Mouse (Mus musculus) MEL (cell line): ENCODE measurements around the gene Plcb4.

Source experiments
- GABPA ChIP-seq: IDR thresholded peaks from 2 replicates; pipeline ENCODE4 v1.6.1; 2012; ENCODE audit warnings: low read depth, mild to moderate bottlenecking, inconsistent platforms, low read length, improper control_type of control experiment, moderate library complexity
- GATA1 ChIP-seq: IDR thresholded peaks from 2 replicates; pipeline ENCODE4 v1.6.1; 2011; ENCODE audit warnings: low read depth, low read length, improper control_type of control experiment
- MAFK ChIP-seq: IDR thresholded peaks from 2 replicates; pipeline ENCODE4 v1.6.1; 2011; ENCODE audit warnings: low read depth, mild to moderate bottlenecking, low read length, improper control_type of control experiment, borderline replicate concordance
- MAZ ChIP-seq: IDR thresholded peaks from 2 replicates; pipeline ENCODE4 v1.6.1; 2012; ENCODE audit warnings: low read depth, mild to moderate bottlenecking, inconsistent platforms, low read length, improper control_type of control experiment
- POLR2A ChIP-seq, 2 experiments: IDR thresholded peaks; 2 replicates each; pipeline ENCODE4 v1.6.1; 2011 to 2012; ENCODE audit warnings: low read length in 2 of 2, mild to moderate bottlenecking in 2 of 2, control low read depth in 1 of 2, improper control_type of control experiment in 1 of 2, low read depth in 1 of 2, moderate library complexity in 1 of 2; ENCODE audit not compliant: control insufficient read depth in 1 of 2, insufficient read depth in 1 of 2, poor library complexity in 1 of 2
- RCOR1 ChIP-seq: IDR thresholded peaks from 2 replicates; pipeline ENCODE4 v1.6.1; 2012; ENCODE audit warnings: low read depth, mild to moderate bottlenecking, inconsistent platforms, low read length, improper control_type of control experiment

DNA sequence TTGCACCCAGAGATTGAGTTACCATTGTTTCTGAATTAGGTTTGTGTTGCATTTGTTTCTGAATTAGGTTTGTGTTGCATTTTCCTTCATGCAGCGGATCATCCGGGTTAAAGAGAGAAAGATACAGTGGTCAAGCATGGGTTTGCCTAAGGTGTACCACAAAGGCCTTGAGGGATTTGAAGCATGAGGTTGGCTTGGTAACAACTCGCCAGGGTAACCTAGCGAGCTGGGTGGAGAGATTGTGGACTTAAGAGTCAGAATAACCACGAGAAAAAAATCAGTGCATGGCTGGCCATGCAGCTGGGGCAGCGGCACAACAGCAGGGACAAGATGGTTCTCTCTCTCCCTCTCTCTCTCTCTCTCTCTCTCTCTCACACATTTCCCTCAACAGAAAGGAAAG lies 12.2 kb upstream of the Plcb4 start:
- TF ChIP-seq MAZ (no peak), GABPA (no peak), GATA1 (no peak), RCOR1 (no peak), POLR2A (IDR thresholded peaks at IDR 0.05; ENCODE audit: control insufficient read depth in 1 of 2, insufficient read depth in 1 of 2, low read depth in 1 of 2, low read length in 2 of 2, poor library complexity in 1 of 2) (no peak), MAFK (no peak)
